8 mouse cellular contexts compared by ENCODE assay signal in the genomic region with DNA sequence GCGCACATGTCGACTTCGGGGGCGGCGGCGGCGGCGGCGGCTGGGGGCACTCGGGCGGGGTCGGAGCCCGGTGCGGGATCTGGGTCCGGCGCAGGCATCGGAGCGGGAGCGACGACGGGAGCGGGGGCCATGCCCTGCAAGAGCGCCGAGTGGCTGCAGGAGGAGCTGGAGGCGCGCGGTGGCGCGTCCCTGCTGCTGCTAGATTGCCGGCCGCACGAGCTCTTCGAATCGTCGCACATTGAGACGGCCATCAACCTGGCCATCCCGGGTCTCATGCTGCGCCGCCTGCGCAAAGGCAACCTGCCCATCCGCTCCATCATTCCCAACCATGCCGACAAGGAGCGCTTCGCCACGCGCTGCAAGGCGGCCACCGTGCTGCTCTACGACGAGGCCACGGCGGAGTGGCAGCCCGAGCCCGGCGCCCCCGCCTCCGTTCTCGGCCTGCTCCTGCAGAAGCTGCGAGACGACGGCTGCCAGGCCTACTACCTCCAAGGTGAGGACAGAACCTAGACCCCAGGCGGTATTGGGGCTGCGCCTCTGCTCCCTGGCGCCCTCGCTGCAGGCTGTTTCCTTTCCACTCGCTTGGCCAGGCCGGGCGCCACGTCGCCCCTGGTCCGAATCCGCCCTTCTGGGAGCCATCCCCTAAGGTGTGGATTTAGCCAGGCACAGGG. TPM values are rescaled to one million over a fixed set of nuclear protein-coding genes. Genes with fewer than 3 reads are reported as not detected.
A peak's percentile ranks its signal among the peaks of the same experiment; 100 is the strongest.
DNase-seq lines count a peak whose midpoint lies in the region; ATAC-seq lines count a peak whose summit lies in the region.

No protein-coding gene starts in this region.

- WGBS in heart, embryonic 13.5 days = 0% methylated on average over 72 of the region's 72 CpGs

- H3K4me2 ChIP-seq in heart, embryonic 13.5 days = peak overlapping the region; percentile 99

- peak overlapping the region; percentile 98 for H3K9ac ChIP-seq in heart, embryonic 13.5 days

- H3K27ac ChIP-seq in heart, embryonic 13.5 days (replicated peaks) = peak overlapping the region; percentile 97

- no peaks in the 10 kb centered on the region for H3K27me3 ChIP-seq in heart, embryonic 13.5 days (replicated peaks)

- no peaks in the 10 kb centered on the region for H3K9me3 ChIP-seq in heart, embryonic 13.5 days

- peak overlapping the region; percentile 95 for H3K4me3 ChIP-seq in heart, embryonic 13.5 days

- DNase-seq in B cell, adult 2 months = peak; percentile 59 to 61
- peak; percentile 77 for DNase-seq in Muller cell, postnatal 12 days (ENCODE audit: inconsistent ontology term)
- peak; percentile 39 to 69 for DNase-seq in cerebellum, postnatal 4 days (ENCODE audit: low spot score in 2 of 2)
- DNase-seq in kidney, postnatal 36 days = peak; percentile 46 to 72
- peak; percentile 32 for DNase-seq in spleen, adult 12 weeks (ENCODE audit: low spot score)

- ATAC-seq in heart, embryonic 13.5 days (ENCODE audit: extremely low read depth, insufficient number of reproducible peaks, low FRiP score, low TSS enrichment) = no peak
- 0 out of 2 replicates have a peak, but pooled peaks have one; percentile 8 for ATAC-seq in megakaryocyte, adult 5-6 weeks (ENCODE audit: poor library complexity, severe bottlenecking)
- ATAC-seq in granulocyte monocyte progenitor cell, adult 5-6 weeks (replicated peaks; ENCODE audit: poor library complexity, severe bottlenecking) = no peak

- peaks cover 55% of the 10 kb centered on the region for H3K4me1 ChIP-seq in heart, embryonic 13.5 days

- H3K36me3 ChIP-seq in heart, embryonic 13.5 days = peaks cover 33% of the 10 kb centered on the region

RNA-seq across cellular contexts. Expression of a gene that starts 0.5 kb away (rescaled TPM):
- 8.6 and 10.4 TPM in 2 replicates for polyA plus RNA-seq in heart, embryonic 13.5 days (2015; fragmentation: Nextera tagmentation; extraction: Ambion mirVana)
- total RNA-seq in megakaryocyte, adult 5-6 weeks (2015) = 71.0 and 83.1 TPM in 2 replicates
- 28.1 and 35.0 TPM in 2 replicates for total RNA-seq in megakaryocyte, adult 5-6 weeks (2017)
- 44.7 and 46.2 TPM in 2 replicates for total RNA-seq in granulocyte monocyte progenitor cell, adult 5-6 weeks (2014; fragmentation: Nextera tagmentation)
- total RNA-seq in granulocyte monocyte progenitor cell, adult 5-6 weeks (2017) = 13.0 and 14.0 TPM in 2 replicates
